In the genomic region with DNA sequence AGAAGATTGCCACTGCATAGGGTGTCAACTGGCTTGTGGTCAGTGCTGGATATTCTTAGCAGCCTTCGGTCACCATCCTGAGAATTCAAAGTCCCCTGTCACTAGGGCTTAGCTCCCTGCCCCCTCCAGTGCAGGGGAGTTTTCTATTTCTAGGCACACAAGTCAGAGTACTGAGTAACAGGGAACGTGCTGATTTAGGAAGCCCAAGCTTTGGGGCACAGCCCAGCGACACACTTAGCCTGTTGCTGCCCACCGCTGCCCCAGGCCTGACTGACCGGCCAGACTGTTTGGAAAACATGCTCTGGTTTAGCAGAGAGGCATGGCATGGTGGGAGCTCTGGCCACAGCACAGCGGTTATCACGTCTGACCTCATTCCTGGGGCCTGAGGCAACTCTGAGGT, we compare ENCODE assay signal across 19 mouse cellular contexts. TPM values are rescaled to one million over a fixed set of nuclear protein-coding genes. Genes with fewer than 3 reads are reported as not detected.
DNase-seq lines count a peak whose midpoint lies in the region; ATAC-seq lines count a peak whose summit lies in the region.
"Had no signal": no experiment of that assay in that cellular context is flagged by ENCODE, and none has a peak within 500 bp of the region (broad histone marks: within the 10 kb centered on the region; RNA-seq: fewer than 3 reads in every experiment).

No protein-coding gene starts in this region.

- peak overlapping the region; percentile 92 for H3K27ac ChIP-seq in heart, embryonic 16.5 days (ENCODE audit: low read length)
- H3K27ac ChIP-seq in hindbrain, embryonic 16.5 days (ENCODE audit: low read depth, low read length): no peak overlapping the region
- H3K27ac ChIP-seq: hindbrain, embryonic 10.5 days; liver, embryonic 15.5 days had no signal

- no peak overlapping the region for H3K9ac ChIP-seq in heart, embryonic 16.5 days (ENCODE audit: low read length)
- no peak overlapping the region for H3K9ac ChIP-seq in hindbrain, embryonic 16.5 days (ENCODE audit: low read depth, low read length)
- H3K9ac ChIP-seq: liver, embryonic 15.5 days had no signal

- peaks cover 13% of the 10 kb centered on the region for H3K4me1 ChIP-seq in heart, embryonic 16.5 days (ENCODE audit: control insufficient read depth, insufficient read depth, low read length)
- no peaks in the 10 kb centered on the region for H3K4me1 ChIP-seq in hindbrain, embryonic 16.5 days (ENCODE audit: control insufficient read depth, insufficient read depth, low read depth, low read length)
- H3K4me1 ChIP-seq: hindbrain, embryonic 10.5 days; liver, embryonic 15.5 days had no signal

- H3K4me3 ChIP-seq in heart, embryonic 16.5 days (ENCODE audit: low read length): no peak overlapping the region
- no peak overlapping the region for H3K4me3 ChIP-seq in hindbrain, embryonic 16.5 days (ENCODE audit: low read length)
- H3K4me3 ChIP-seq: hindbrain, embryonic 10.5 days; liver, embryonic 15.5 days had no signal

- no peaks in the 10 kb centered on the region for H3K27me3 ChIP-seq in heart, embryonic 16.5 days (ENCODE audit: control insufficient read depth, insufficient read depth, low read length)
- no peaks in the 10 kb centered on the region for H3K27me3 ChIP-seq in hindbrain, embryonic 16.5 days (replicated peaks; ENCODE audit: control insufficient read depth, insufficient read depth, low read length)

- WGBS in heart, embryonic 16.5 days: 40% methylated on average over 7 of the region's 7 CpGs
- 84% methylated on average over 7 of the region's 7 CpGs for WGBS in hindbrain, embryonic 16.5 days

- no peaks in the 10 kb centered on the region for H3K36me3 ChIP-seq in heart, embryonic 16.5 days (ENCODE audit: control insufficient read depth, insufficient read depth)
- H3K36me3 ChIP-seq in hindbrain, embryonic 16.5 days (ENCODE audit: control insufficient read depth, insufficient read depth, low read length): no peaks in the 10 kb centered on the region
- H3K36me3 ChIP-seq: hindbrain, embryonic 10.5 days; liver, embryonic 15.5 days had no signal

- ATAC-seq in heart, embryonic 16.5 days (replicated peaks; ENCODE audit: extremely low read depth, insufficient read depth, low FRiP score): peak; percentile 77
- no peak for ATAC-seq in hindbrain, embryonic 16.5 days
- ATAC-seq: forebrain, embryonic 16.5 days; midbrain, embryonic 16.5 days had no signal

- DNase-seq in heart, adult 11 months: peak; percentile 90
- DNase-seq in heart, postnatal 25 days (ENCODE audit: low spot score): no peak
- peak; percentile 79 for DNase-seq in Muller cell, postnatal 12 days (ENCODE audit: inconsistent ontology term)
- peak; percentile 37 to 50 for DNase-seq in heart, adult 9 months (ENCODE audit: low spot score in 2 of 2)
- no peak for DNase-seq in MN1 (ENCODE audit: low spot score)
- DNase-seq in thymus, postnatal 25 days: no peak
- DNase-seq: adrenal gland, postnatal 10 days; cerebellum, adult 11 months; cerebellum, postnatal 10 days; kidney, adult 11 months; layer of hippocampus, postnatal 36 days; lung, postnatal 10 days; thymus, postnatal 36 days had no signal

- H3K9me3 ChIP-seq in heart, embryonic 16.5 days (replicated peaks; ENCODE audit: control insufficient read depth, low read length): peaks cover 3% of the 10 kb centered on the region; the same call in 1 of the 2 replicates
- H3K9me3 ChIP-seq in hindbrain, embryonic 16.5 days (ENCODE audit: control insufficient read depth, low read length): no peaks in the 10 kb centered on the region
- H3K9me3 ChIP-seq: hindbrain, embryonic 10.5 days; liver, embryonic 15.5 days had no signal

- H3K4me2 ChIP-seq in heart, embryonic 16.5 days (ENCODE audit: low read depth, low read length): peak overlapping the region; percentile 10; the same call in 1 of the 2 replicates
- no peak overlapping the region for H3K4me2 ChIP-seq in hindbrain, embryonic 16.5 days (ENCODE audit: low read length)
- H3K4me2 ChIP-seq: liver, embryonic 15.5 days had no signal

- intact Hi-C loops in heart, postnatal 25 days (cut with DNase I): no loop called here

RNA-seq across cellular contexts. Expression of a gene that starts 54.8 kb away (rescaled TPM):
- 10 to 100 TPM; 22.0 to 22.7 TPM for total RNA-seq in heart, postnatal 25 days (2021)
- polyA plus RNA-seq in heart, embryonic 16.5 days (2015; fragmentation: Nextera tagmentation; extraction: Ambion mirVana): 11.5 and 13.5 TPM in 2 replicates
- 11.2 and 13.4 TPM in 2 replicates for polyA plus RNA-seq in hindbrain, embryonic 16.5 days (2015; fragmentation: Nextera tagmentation; extraction: Ambion mirVana)

Comparison
In these comparisons a context has a peak if more than half of its experiments do, and no peak if none do; other contexts are left out.
1. DNase-seq: peak in heart, adult 11 months (single experiment), Muller cell, postnatal 12 days (single experiment) and heart, adult 9 months (2 of 2); none in heart, postnatal 25 days (single experiment), MN1 (single experiment) and thymus, postnatal 25 days (single experiment).